Mouse (Mus musculus): Measurements from ENCODE around the gene Baz1b.
A peak's percentile ranks its signal among the peaks of the same experiment; 100 is the strongest.

The Baz1b gene

GRCm38 (mm10) chr5:135186621-135187348 is at the start of gene Baz1b:
TSS of gene Baz1b (plus strand) at chr5:135187264.
- DNase-seq (ENCODE audit: low spot score in 2 of 2), result peak; percentile 98 to 99

GRCm38 (mm10) chr5:135139881-135140280 is 47.2 kb upstream of the Baz1b start:
- no peak for DNase-seq (ENCODE audit: low spot score in 2 of 2)

- no peak for DNase-seq (ENCODE audit: low spot score in 2 of 2)
Observed at GRCm38 (mm10) chr5:135144469-135144868, 42.6 kb upstream of the Baz1b start.

- no peak for DNase-seq (ENCODE audit: low spot score in 2 of 2)
Observed at GRCm38 (mm10) chr5:135145532-135145931, 41.5 kb upstream of the Baz1b start.

GRCm38 (mm10) chr5:135145955-135146354 is 41.1 kb upstream of the Baz1b start:
- DNase-seq (ENCODE audit: low spot score in 2 of 2), result no peak

- DNase-seq (ENCODE audit: low spot score in 2 of 2), result no peak
Observed at GRCm38 (mm10) chr5:135148715-135149052, 38.4 kb upstream of the Baz1b start.

GRCm38 (mm10) chr5:135149053-135149819 is 37.8 kb upstream of the Baz1b start, which contains the start of gene Tbl2:
TSS of gene Tbl2 (plus strand) at chr5:135149657.
- DNase-seq (ENCODE audit: low spot score in 2 of 2), result peak; percentile 99

- DNase-seq (ENCODE audit: low spot score in 2 of 2), result no peak
Observed at GRCm38 (mm10) chr5:135149820-135150178, 37.3 kb upstream of the Baz1b start.

GRCm38 (mm10) chr5:135156496-135156895 is 30.6 kb upstream of the Baz1b start:
- DNase-seq (ENCODE audit: low spot score in 2 of 2), result no peak

GRCm38 (mm10) chr5:135161221-135161620 is 25.8 kb upstream of the Baz1b start:
- no peak for DNase-seq (ENCODE audit: low spot score in 2 of 2)

- no peak for DNase-seq (ENCODE audit: low spot score in 2 of 2)
Observed at GRCm38 (mm10) chr5:135161650-135162049, 25.4 kb upstream of the Baz1b start.

GRCm38 (mm10) chr5:135162361-135162760 is 24.7 kb upstream of the Baz1b start:
- DNase-seq (ENCODE audit: low spot score in 2 of 2), result no peak

GRCm38 (mm10) chr5:135162821-135163220 is 24.2 kb upstream of the Baz1b start:
- DNase-seq (ENCODE audit: low spot score in 2 of 2), result no peak

GRCm38 (mm10) chr5:135166909-135167308 is 20.2 kb upstream of the Baz1b start:
- DNase-seq (ENCODE audit: low spot score in 2 of 2), result no peak

- DNase-seq (ENCODE audit: low spot score in 2 of 2), result no peak
Observed at GRCm38 (mm10) chr5:135167469-135167868, 19.6 kb upstream of the Baz1b start.

- DNase-seq (ENCODE audit: low spot score in 2 of 2), result peak; percentile 97
Observed at GRCm38 (mm10) chr5:135168063-135169062, 18.7 kb upstream of the Baz1b start, which contains the start of gene Bcl7b. TSS of gene Bcl7b (plus strand) at chr5:135168283.

- DNase-seq (ENCODE audit: low spot score in 2 of 2), result no peak
Observed at GRCm38 (mm10) chr5:135169479-135169878, 17.6 kb upstream of the Baz1b start.

GRCm38 (mm10) chr5:135171688-135172220 is 15.3 kb upstream of the Baz1b start:
- DNase-seq (ENCODE audit: low spot score in 2 of 2), result no peak

- no peak for DNase-seq (ENCODE audit: low spot score in 2 of 2)
Observed at GRCm38 (mm10) chr5:135172986-135173385, 14.1 kb upstream of the Baz1b start.

- no peak for DNase-seq (ENCODE audit: low spot score in 2 of 2)
Observed at GRCm38 (mm10) chr5:135175086-135175485, 12.0 kb upstream of the Baz1b start.

GRCm38 (mm10) chr5:135178523-135178922 is 8.5 kb upstream of the Baz1b start:
- DNase-seq (ENCODE audit: low spot score in 2 of 2), result no peak

- no peak for DNase-seq (ENCODE audit: low spot score in 2 of 2)
Observed at GRCm38 (mm10) chr5:135178996-135179395, 8.1 kb upstream of the Baz1b start.
